Mouse (Mus musculus): Measurements from ENCODE around the gene Emp1. TPM values are rescaled to one million over a fixed set of nuclear protein-coding genes. Genes with fewer than 3 reads are reported as not detected.

Gene Emp1
- polyA plus RNA-seq, 1 experiment = 222 TPM

- TF ChIP-seq USF1 (IDR thresholded peaks at IDR 0.05; ENCODE audit: low read depth) (no peak), CEBPB (IDR thresholded peaks at IDR 0.05; ENCODE audit: low read depth) (no peak), MYOG (IDR thresholded peaks at IDR 0.05; ENCODE audit: control insufficient read depth, extremely low read depth, insufficient read length) (no peak)
- Histone ChIP-seq H3K27me3 (ENCODE audit: control insufficient read depth, insufficient read depth, insufficient read length) (no peaks in the 10 kb centered on the region), H3K79me2 (ENCODE audit: control insufficient read depth, insufficient read depth) (no peaks in the 10 kb centered on the region), H3K4me3 (ENCODE audit: insufficient read depth, poor library complexity, severe bottlenecking) (no peak overlapping the region), H3K79me3 (ENCODE audit: low read depth) (no peaks in the 10 kb centered on the region), H3K36me3 (ENCODE audit: control insufficient read depth, insufficient read depth) (peaks cover 34% of the 10 kb centered on the region), H3ac (ENCODE audit: control insufficient read depth, insufficient read length, low read depth) (no peak overlapping the region)
Observed at GRCm38 (mm10) chr6:135385738-135386459, 23.6 kb downstream of the Emp1 start.

GRCm38 (mm10) chr6:135387653-135388052 is 25.3 kb downstream of the Emp1 start:
- H3ac ChIP-seq (ENCODE audit: control insufficient read depth, insufficient read length, low read depth) = no peak overlapping the region
- peaks cover 16% of the 10 kb centered on the region for H3K36me3 ChIP-seq (ENCODE audit: control insufficient read depth, insufficient read depth)
- no peak overlapping the region for H3K4me3 ChIP-seq (ENCODE audit: insufficient read depth, poor library complexity, severe bottlenecking)
- no peaks in the 10 kb centered on the region for H3K27me3 ChIP-seq (ENCODE audit: control insufficient read depth, insufficient read depth, insufficient read length)
- no peaks in the 10 kb centered on the region for H3K79me3 ChIP-seq (ENCODE audit: low read depth)
- TF ChIP-seq CTCF (IDR thresholded peaks at IDR 0.05; ENCODE audit: control insufficient read depth, insufficient read depth, insufficient read length) (no peak), CEBPB (IDR thresholded peaks at IDR 0.05; ENCODE audit: low read depth) (peak; percentile 82)
- no peaks in the 10 kb centered on the region for H3K79me2 ChIP-seq (ENCODE audit: control insufficient read depth, insufficient read depth)

GRCm38 (mm10) chr6:135388711-135389110 is 26.4 kb downstream of the Emp1 start:
- no peak overlapping the region for H3ac ChIP-seq (ENCODE audit: control insufficient read depth, insufficient read length, low read depth)
- H3K36me3 ChIP-seq (ENCODE audit: control insufficient read depth, insufficient read depth) = peaks cover 6% of the 10 kb centered on the region
- TF ChIP-seq FOSL1 (IDR thresholded peaks at IDR 0.05; ENCODE audit: insufficient read depth, low read length, poor library complexity, severe bottlenecking) (no peak), MYOD1 (IDR thresholded peaks at IDR 0.05; ENCODE audit: control insufficient read depth, insufficient read length, low read depth) (no peak), CEBPB (IDR thresholded peaks at IDR 0.05; ENCODE audit: low read depth) (no peak), MAX (IDR thresholded peaks at IDR 0.05) (no peak), USF1 (IDR thresholded peaks at IDR 0.05; ENCODE audit: low read depth) (no peak), MYOG (IDR thresholded peaks at IDR 0.05; ENCODE audit: control insufficient read depth, extremely low read depth, insufficient read length) (no peak), CTCF (IDR thresholded peaks at IDR 0.05; ENCODE audit: control insufficient read depth, insufficient read depth, insufficient read length) (no peak)

GRCm38 (mm10) chr6:135390398-135390797 is 28.1 kb downstream of the Emp1 start:
- no peaks in the 10 kb centered on the region for H3K79me2 ChIP-seq (ENCODE audit: control insufficient read depth, insufficient read depth)
- H3K79me3 ChIP-seq (ENCODE audit: low read depth) = no peaks in the 10 kb centered on the region
- no peaks in the 10 kb centered on the region for H3K36me3 ChIP-seq (ENCODE audit: control insufficient read depth, insufficient read depth)
- H3K27me3 ChIP-seq (ENCODE audit: control insufficient read depth, insufficient read depth, insufficient read length) = no peaks in the 10 kb centered on the region
- TF ChIP-seq MAX (IDR thresholded peaks at IDR 0.05) = no peak
- no peak for TF ChIP-seq CTCF (IDR thresholded peaks at IDR 0.05; ENCODE audit: control insufficient read depth, insufficient read depth, insufficient read length)
- no peak for TF ChIP-seq USF1 (IDR thresholded peaks at IDR 0.05; ENCODE audit: low read depth)
- no peak for TF ChIP-seq MYOD1 (IDR thresholded peaks at IDR 0.05; ENCODE audit: control insufficient read depth, insufficient read length, low read depth)
- H3ac ChIP-seq (ENCODE audit: control insufficient read depth, insufficient read length, low read depth) = no peak overlapping the region
- no peak overlapping the region for H3K4me3 ChIP-seq (ENCODE audit: insufficient read depth, poor library complexity, severe bottlenecking)

More at GRCm38 (mm10) chr6:135388711-135389110, 26.4 kb downstream of the Emp1 start:
- H3K79me2 ChIP-seq (ENCODE audit: control insufficient read depth, insufficient read depth) = no peaks in the 10 kb centered on the region
- H3K27me3 ChIP-seq (ENCODE audit: control insufficient read depth, insufficient read depth, insufficient read length) = no peaks in the 10 kb centered on the region
- H3K79me3 ChIP-seq (ENCODE audit: low read depth) = no peaks in the 10 kb centered on the region
- H3K4me3 ChIP-seq (ENCODE audit: insufficient read depth, poor library complexity, severe bottlenecking) = no peak overlapping the region

GRCm38 (mm10) chr6:135395375-135395774 is 33.0 kb downstream of the Emp1 start:
- Histone ChIP-seq H3K79me3 (ENCODE audit: low read depth) (no peaks in the 10 kb centered on the region), H3K27me3 (ENCODE audit: control insufficient read depth, insufficient read depth, insufficient read length) (no peaks in the 10 kb centered on the region), H3K36me3 (ENCODE audit: control insufficient read depth, insufficient read depth) (no peaks in the 10 kb centered on the region), H3ac (ENCODE audit: control insufficient read depth, insufficient read length, low read depth) (no peak overlapping the region), H3K4me3 (ENCODE audit: insufficient read depth, poor library complexity, severe bottlenecking) (no peak overlapping the region), H3K79me2 (ENCODE audit: control insufficient read depth, insufficient read depth) (no peaks in the 10 kb centered on the region)
- no peak for TF ChIP-seq FOSL1 (IDR thresholded peaks at IDR 0.05; ENCODE audit: insufficient read depth, low read length, poor library complexity, severe bottlenecking)
- no peak for TF ChIP-seq MYOG (IDR thresholded peaks at IDR 0.05; ENCODE audit: control insufficient read depth, extremely low read depth, insufficient read length)
- peak; percentile 48 for TF ChIP-seq MYOD1 (IDR thresholded peaks at IDR 0.05; ENCODE audit: control insufficient read depth, insufficient read length, low read depth)
- TF ChIP-seq CEBPB (IDR thresholded peaks at IDR 0.05; ENCODE audit: low read depth) = no peak
- no peak for TF ChIP-seq MAX (IDR thresholded peaks at IDR 0.05)

- no peak overlapping the region for H3K4me3 ChIP-seq (ENCODE audit: insufficient read depth, poor library complexity, severe bottlenecking)
- H3ac ChIP-seq (ENCODE audit: control insufficient read depth, insufficient read length, low read depth) = no peak overlapping the region
- H3K36me3 ChIP-seq (ENCODE audit: control insufficient read depth, insufficient read depth) = no peaks in the 10 kb centered on the region
- H3K79me3 ChIP-seq (ENCODE audit: low read depth) = no peaks in the 10 kb centered on the region
- TF ChIP-seq MYOD1 (IDR thresholded peaks at IDR 0.05; ENCODE audit: control insufficient read depth, insufficient read length, low read depth) (no peak), MAX (IDR thresholded peaks at IDR 0.05) (no peak), MYOG (IDR thresholded peaks at IDR 0.05; ENCODE audit: control insufficient read depth, extremely low read depth, insufficient read length) (no peak), CTCF (IDR thresholded peaks at IDR 0.05; ENCODE audit: control insufficient read depth, insufficient read depth, insufficient read length) (no peak), USF1 (IDR thresholded peaks at IDR 0.05; ENCODE audit: low read depth) (no peak)
- H3K79me2 ChIP-seq (ENCODE audit: control insufficient read depth, insufficient read depth) = no peaks in the 10 kb centered on the region
- no peaks in the 10 kb centered on the region for H3K27me3 ChIP-seq (ENCODE audit: control insufficient read depth, insufficient read depth, insufficient read length)
Observed at GRCm38 (mm10) chr6:135397089-135397488, 34.7 kb downstream of the Emp1 start.

Measured in C2C12 (cell line).